Mouse (Mus musculus) liver, postnatal 0 days (tissue): Measurements from ENCODE around the gene Ttc9c. TPM values are rescaled to one million over a fixed set of nuclear protein-coding genes. Genes with fewer than 3 reads are reported as not detected.

ENCODE experiments used
- ATAC-seq: fragments of 200-750 bp; cut with Nextera tagmentation; 2 replicates; pipeline ENCODE4 v1.8.0; 2017; ENCODE audit warnings: mild to moderate bottlenecking, moderate library complexity
- DNase-seq: peaks from one replicate; pipeline ENCODE4 v3.0.0-alpha.2; 2016
- H3K27ac ChIP-seq: fragments of 300-500 bp; sonication (generic); 2 replicates; pipeline ENCODE4 v1.5.1; 2014; ENCODE audit warnings: antibody characterized with exemption, moderate library complexity, mild to moderate bottlenecking, low read depth
- H3K27me3 ChIP-seq: fragments of 300-500 bp; sonication (generic); 2 replicates; pipeline ENCODE4 v1.6.1; 2014; ENCODE audit warnings: low read length, control low read depth, mixed read lengths; ENCODE audit not compliant: insufficient read depth
- H3K36me3 ChIP-seq: fragments of 300-500 bp; sonication (generic); replicated peaks from 2 replicates; pipeline ENCODE4 v1.6.1; 2014; ENCODE audit warnings: mild to moderate bottlenecking, control low read depth, low read length, moderate library complexity, mixed read lengths; ENCODE audit not compliant: insufficient read depth
- H3K4me1 ChIP-seq: fragments of 300-500 bp; sonication (generic); 2 replicates; pipeline ENCODE4 v1.6.1; 2014; ENCODE audit warnings: antibody characterized with exemption, mild to moderate bottlenecking, control low read depth; ENCODE audit not compliant: insufficient read depth
- H3K4me2 ChIP-seq: fragments of 300-500 bp; sonication (generic); 2 replicates; pipeline ENCODE4 v1.6.1; 2014; ENCODE audit warnings: low read depth, mild to moderate bottlenecking, low read length, moderate library complexity, mixed read lengths
- H3K4me3 ChIP-seq: fragments of 300-500 bp; sonication (generic); 2 replicates; pipeline ENCODE4 v1.5.1; 2014; ENCODE audit warnings: low read depth, low read length
- H3K9ac ChIP-seq: fragments of 300-500 bp; sonication (generic); replicated peaks from 2 replicates; pipeline ENCODE4 v1.6.1; 2014; ENCODE audit warnings: mild to moderate bottlenecking, moderate library complexity
- H3K9me3 ChIP-seq: fragments of 300-500 bp; sonication (generic); 2 replicates; pipeline ENCODE4 v1.6.1; 2016; ENCODE audit warnings: mild to moderate bottlenecking, control low read depth, low read length, mixed read lengths
- CTCF ChIP-seq: sonication (generic); IDR thresholded peaks from 2 replicates; pipeline ENCODE4 v1.5.1; 2016; ENCODE audit warnings: antibody characterized with exemption, low read depth
- EP300 ChIP-seq: IDR thresholded peaks from 2 replicates; pipeline ENCODE4 v1.6.1; 2016; ENCODE audit warnings: antibody characterized with exemption, low read depth, mild to moderate bottlenecking
- WGBS: fragments of 180-500 bp; shearing (Covaris S2); extraction: QIAGEN DNeasy Blood & Tissue Kit; methylation state at CpG from one replicate; pipeline ENCODE4 v1.1.7; 2014; ENCODE audit not compliant: insufficient replicate concordance; 5-methylcytosine and 5-hydroxymethylcytosine counted together
- polyA plus RNA-seq: library from polyadenylated mRNA; unstranded; fragments of >200 nt; fragmentation: Nextera tagmentation; extraction: Ambion mirVana; gene quantifications from 2 replicates; pipeline ENCODE4 v1.2.1, GENCODE M21; 2015

Ttc9c gene
- polyA plus RNA-seq, 1 experiment from 2014 or later = 12.5 TPM

GRCm38 (mm10) chr19:8820424-8820956 is 1.4 kb upstream of the Ttc9c start:
- WGBS = under 1% methylated on average over 47 of the region's 48 CpGs
- H3K9ac ChIP-seq = peak overlapping the region; percentile 94
- H3K4me1 ChIP-seq = peaks cover 22% of the 10 kb centered on the region
- H3K36me3 ChIP-seq = peaks cover 33% of the 10 kb centered on the region
- DNase-seq (peak; percentile 67), ATAC-seq (peak; percentile 18)
- H3K27ac ChIP-seq = peak overlapping the region; percentile 99
- TF ChIP-seq EP300 (no peak), CTCF (no peak)
- H3K4me2 ChIP-seq = peak overlapping the region; percentile 87
- peak overlapping the region; percentile 98 for H3K4me3 ChIP-seq
- H3K9me3 ChIP-seq = no peaks in the 10 kb centered on the region
- no peaks in the 10 kb centered on the region for H3K27me3 ChIP-seq

- TF ChIP-seq CTCF (peak; percentile 8; the same call in 1 of the 2 replicates), EP300 (0 out of 2 replicates have a peak, but pooled peaks have one; percentile 49)
- Histone ChIP-seq H3K4me2 (peak within 1 kb of the TSS; percentile 87), H3K4me3 (peak within 1 kb of the TSS; percentile 98), H3K4me1 (peaks cover 22% of the 10 kb centered on the region), H3K27me3 (no peaks in the 10 kb centered on the region), H3K36me3 (peaks cover 30% of the 10 kb centered on the region), H3K9me3 (no peaks in the 10 kb centered on the region), H3K27ac (peak within 1 kb of the TSS; percentile 99), H3K9ac (peak within 1 kb of the TSS; percentile 94)
- peak; percentile 92 for ATAC-seq
- peak; percentile 97 for DNase-seq
- WGBS = under 1% methylated on average over 65 of the region's 83 CpGs
Measured at GRCm38 (mm10) chr19:8819596-8820423, 677 bp upstream of the Ttc9c start, which contains the start of gene Hnrnpul2. Gene Hnrnpul2, plus strand, starts transcription at chr19:8820010.

DNA sequence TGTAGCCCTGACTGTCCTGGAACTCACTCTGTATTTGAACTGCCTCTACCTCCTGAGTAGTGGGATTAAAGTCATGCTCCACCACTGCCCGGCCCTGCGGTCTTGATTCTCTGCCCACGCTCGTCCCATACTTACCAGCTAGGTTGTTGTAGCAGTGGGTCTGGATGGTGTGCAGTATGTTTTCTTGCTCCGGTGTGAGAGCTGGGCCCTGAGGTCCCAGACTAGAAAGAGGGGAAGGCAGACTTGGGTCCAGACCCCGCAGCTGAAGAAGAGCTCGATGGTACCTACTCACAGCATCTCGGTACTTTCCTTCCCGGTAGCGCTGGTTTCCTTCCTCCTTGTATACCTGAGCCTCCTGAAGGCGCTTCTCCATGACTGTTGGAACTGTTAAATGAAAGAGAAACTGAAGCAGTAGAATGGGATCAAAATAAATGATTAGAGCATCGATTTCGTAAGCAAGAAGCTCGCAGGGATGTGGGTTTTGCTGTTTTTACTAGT is 783 bp downstream of the Ttc9c start:
- no peak for ATAC-seq
- no peaks in the 10 kb centered on the region for H3K27me3 ChIP-seq
- TF ChIP-seq EP300 (no peak), CTCF (no peak)
- H3K4me3 ChIP-seq = peak overlapping the region; percentile 98
- 15% methylated on average over 14 of the region's 14 CpGs for WGBS
- no peaks in the 10 kb centered on the region for H3K9me3 ChIP-seq
- no peak for DNase-seq
- peak overlapping the region; percentile 99 for H3K27ac ChIP-seq
- H3K4me2 ChIP-seq = peak overlapping the region; percentile 87
- peak overlapping the region; percentile 94 for H3K9ac ChIP-seq
- H3K36me3 ChIP-seq = peaks cover 29% of the 10 kb centered on the region
- H3K4me1 ChIP-seq = peaks cover 22% of the 10 kb centered on the region

DNA sequence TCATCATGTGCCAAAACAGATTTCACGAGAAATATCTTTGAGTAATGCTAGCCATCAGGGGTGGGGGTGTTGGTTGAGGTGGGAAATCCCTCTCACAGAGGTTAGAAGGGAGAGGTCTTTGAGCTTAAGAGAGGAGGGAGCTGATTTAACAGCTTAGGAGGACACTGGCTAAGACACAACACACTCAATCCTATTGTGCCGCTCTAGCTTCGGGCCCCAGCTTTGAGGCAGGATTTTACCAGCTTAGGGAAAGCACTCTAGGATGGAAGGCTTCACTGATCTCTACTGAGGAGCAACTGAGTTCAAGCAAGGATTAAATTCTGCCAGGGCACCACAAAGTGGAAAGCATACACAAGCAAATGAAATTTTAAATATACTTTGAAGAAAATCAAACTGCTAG is 2.1 kb downstream of the Ttc9c start:
- no peaks in the 10 kb centered on the region for H3K27me3 ChIP-seq
- no peak for DNase-seq
- TF ChIP-seq EP300 (no peak), CTCF (no peak)
- peak overlapping the region; percentile 33; the same call in 1 of the 2 replicates for H3K4me2 ChIP-seq
- H3K27ac ChIP-seq = no peak overlapping the region
- H3K9me3 ChIP-seq = no peaks in the 10 kb centered on the region
- 79% methylated on average over 3 of the region's 3 CpGs for WGBS
- H3K4me1 ChIP-seq = peaks cover 9% of the 10 kb centered on the region
- H3K36me3 ChIP-seq = peaks cover 28% of the 10 kb centered on the region
- H3K9ac ChIP-seq = no peak overlapping the region
- ATAC-seq = no peak
- no peak overlapping the region for H3K4me3 ChIP-seq

DNA sequence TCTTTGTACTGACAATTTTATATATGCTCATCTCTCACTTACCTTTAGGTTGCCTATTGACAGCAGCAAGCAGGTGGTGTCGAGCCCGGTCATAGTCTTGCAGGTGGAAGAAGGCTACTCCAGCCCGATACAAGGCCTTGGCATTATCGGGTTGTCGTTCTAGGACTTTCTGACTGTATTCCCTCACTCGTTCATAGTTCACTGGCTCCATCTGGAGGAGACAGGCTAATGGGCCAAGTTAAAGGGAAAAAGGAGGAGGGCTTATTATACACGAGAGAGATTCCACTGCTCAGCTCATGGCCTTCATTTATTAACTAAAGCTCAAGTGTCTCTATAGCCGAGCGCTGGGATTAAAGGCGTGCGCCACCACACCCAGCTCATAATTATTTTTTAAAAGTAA is 3.3 kb downstream of the Ttc9c start:
- Histone ChIP-seq H3K36me3 (peaks cover 36% of the 10 kb centered on the region), H3K9ac (no peak overlapping the region), H3K27ac (no peak overlapping the region), H3K27me3 (no peaks in the 10 kb centered on the region), H3K4me2 (no peak overlapping the region), H3K4me1 (peaks cover 7% of the 10 kb centered on the region), H3K9me3 (no peaks in the 10 kb centered on the region), H3K4me3 (no peak overlapping the region)
- no peak for ATAC-seq
- no peak for TF ChIP-seq EP300
- TF ChIP-seq CTCF = peak; percentile 39
- DNase-seq = no peak
- WGBS = 81% methylated on average over 11 of the region's 11 CpGs

GRCm38 (mm10) chr19:8806810-8807209 is 12.3 kb downstream of the Ttc9c start:
- Histone ChIP-seq H3K27ac (peak overlapping the region; percentile 18; the same call in 1 of the 2 replicates), H3K4me2 (no peak overlapping the region), H3K4me3 (no peak overlapping the region), H3K9ac (no peak overlapping the region), H3K27me3 (no peaks in the 10 kb centered on the region), H3K4me1 (peaks cover 12% of the 10 kb centered on the region), H3K9me3 (no peaks in the 10 kb centered on the region), H3K36me3 (peaks cover 32% of the 10 kb centered on the region)
- ATAC-seq = no peak
- no peak for TF ChIP-seq EP300
- TF ChIP-seq CTCF = no peak
- 86% methylated on average over 5 of the region's 5 CpGs for WGBS
- DNase-seq = no peak
